Mouse (Mus musculus): ENCODE data around the gene Rpsa.

Rpsa gene

DNA sequence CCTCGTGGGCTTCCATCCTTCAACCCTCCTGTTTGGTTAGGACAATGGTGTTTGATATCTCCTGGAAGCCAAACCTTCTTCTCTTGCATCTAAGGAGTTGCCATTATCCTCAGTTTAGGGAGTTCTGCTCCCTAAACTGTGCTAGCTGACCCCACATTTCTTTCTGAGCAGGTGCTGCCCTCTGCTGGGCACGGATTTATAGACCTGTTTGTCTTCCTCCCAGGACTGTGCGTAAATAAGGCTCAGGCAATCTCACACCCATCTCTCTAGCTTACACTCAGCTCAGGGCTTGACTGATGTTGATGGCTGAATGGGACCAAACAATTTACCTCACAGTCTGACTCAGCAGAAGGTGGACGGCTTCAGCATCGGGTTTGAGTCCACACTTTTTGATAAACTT lies 43.8 kb downstream of the Rpsa start:
- peak; percentile 61 for DNase-seq (ENCODE audit: low spot score)

GRCm38 (mm10) chr9:120174436-120175137 lies 47.1 kb downstream of the Rpsa start:
- DNase-seq (ENCODE audit: low spot score), result no peak

DNA sequence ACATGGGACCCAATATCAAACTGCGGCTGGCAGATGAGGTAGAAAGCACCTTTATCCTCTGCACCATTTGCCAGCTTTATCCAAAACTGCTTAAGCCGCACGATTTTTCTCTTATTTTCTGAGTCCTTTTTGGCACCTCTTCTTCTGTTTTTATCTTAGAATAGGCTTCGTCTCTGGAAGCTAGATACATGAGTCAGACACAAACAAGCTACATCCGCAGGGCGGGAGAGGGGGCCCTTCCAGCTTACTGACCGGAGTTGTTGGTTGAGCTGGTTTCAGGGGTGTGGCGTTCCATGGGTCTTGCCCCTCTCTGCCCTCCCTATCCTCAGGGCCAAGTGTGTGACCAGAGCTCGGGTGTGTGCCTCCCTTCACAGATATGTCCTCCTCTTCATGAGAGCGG lies 51.3 kb downstream of the Rpsa start:
- no peak for DNase-seq (ENCODE audit: low spot score)
